Mouse (Mus musculus): ENCODE results near the gene Gpnmb. TPM values are rescaled to one million over a fixed set of nuclear protein-coding genes. Genes with fewer than 3 reads are reported as not detected.

The Gpnmb gene
- polyA plus RNA-seq, 1 experiment from 2014 or later: 1.1 TPM

GRCm38 (mm10) chr6:49039470-49040180, 3.3 kb downstream of the Gpnmb start:
- H3K9me3 ChIP-seq: no peaks in the 10 kb centered on the region
- WGBS: 16% methylated on average over 18 of the region's 18 CpGs
- no peaks in the 10 kb centered on the region for H3K36me3 ChIP-seq (replicated peaks)
- H3K27ac ChIP-seq: peak overlapping the region; percentile 83
- DNase-seq (ENCODE audit: extremely low spot score, low spot score): peak; percentile 52
- H3K27me3 ChIP-seq (ENCODE audit: poor library complexity, severe bottlenecking): peaks cover 33% of the 10 kb centered on the region
- H3K4me1 ChIP-seq: peaks cover 19% of the 10 kb centered on the region
- H3K4me3 ChIP-seq: peak overlapping the region; percentile 46

- DNase-seq (ENCODE audit: extremely low spot score, low spot score): no peak
- H3K4me1 ChIP-seq: peaks cover 25% of the 10 kb centered on the region
- H3K27me3 ChIP-seq (ENCODE audit: poor library complexity, severe bottlenecking): peaks cover 28% of the 10 kb centered on the region
- no peak overlapping the region for H3K27ac ChIP-seq
- no peaks in the 10 kb centered on the region for H3K36me3 ChIP-seq (replicated peaks)
- no peak overlapping the region for H3K4me3 ChIP-seq
- no peaks in the 10 kb centered on the region for H3K9me3 ChIP-seq
- WGBS: 84% methylated on average over 6 of the region's 6 CpGs
These were observed 10.2 kb downstream of the Gpnmb start for GRCm38 (mm10) chr6:49046502-49046901.

- DNase-seq (ENCODE audit: extremely low spot score, low spot score): no peak
- no peak overlapping the region for H3K4me3 ChIP-seq
- H3K9me3 ChIP-seq: no peaks in the 10 kb centered on the region
- H3K27ac ChIP-seq: no peak overlapping the region
- no peaks in the 10 kb centered on the region for H3K36me3 ChIP-seq (replicated peaks)
- peaks cover 29% of the 10 kb centered on the region for H3K4me1 ChIP-seq
- peaks cover 32% of the 10 kb centered on the region for H3K27me3 ChIP-seq (ENCODE audit: poor library complexity, severe bottlenecking)
- WGBS: 81% methylated on average over 8 of the region's 8 CpGs
These were observed 10.6 kb downstream of the Gpnmb start for GRCm38 (mm10) chr6:49046976-49047375.

- Histone ChIP-seq H3K4me1 (peaks cover 37% of the 10 kb centered on the region), H3K27ac (no peak overlapping the region), H3K27me3 (ENCODE audit: poor library complexity, severe bottlenecking) (peaks cover 39% of the 10 kb centered on the region), H3K4me3 (no peak overlapping the region), H3K9me3 (no peaks in the 10 kb centered on the region), H3K36me3 (replicated peaks) (no peaks in the 10 kb centered on the region)
- no peak for DNase-seq (ENCODE audit: extremely low spot score, low spot score)
- 86% methylated on average over 10 of the region's 10 CpGs for WGBS
These were observed 11.5 kb downstream of the Gpnmb start for GRCm38 (mm10) chr6:49047848-49048247.

GRCm38 (mm10) chr6:49048395-49048794, 12.0 kb downstream of the Gpnmb start:
- H3K9me3 ChIP-seq: no peaks in the 10 kb centered on the region
- peaks cover 41% of the 10 kb centered on the region for H3K4me1 ChIP-seq
- WGBS: 89% methylated on average over 10 of the region's 10 CpGs
- no peak overlapping the region for H3K4me3 ChIP-seq
- H3K36me3 ChIP-seq (replicated peaks): no peaks in the 10 kb centered on the region
- no peak overlapping the region for H3K27ac ChIP-seq
- peaks cover 41% of the 10 kb centered on the region for H3K27me3 ChIP-seq (ENCODE audit: poor library complexity, severe bottlenecking)
- no peak for DNase-seq (ENCODE audit: extremely low spot score, low spot score)

GRCm38 (mm10) chr6:49050677-49051410, 14.5 kb downstream of the Gpnmb start:
- no peak for DNase-seq (ENCODE audit: extremely low spot score, low spot score)

GRCm38 (mm10) chr6:49052191-49052590, 15.8 kb downstream of the Gpnmb start:
- H3K4me1 ChIP-seq: peaks cover 75% of the 10 kb centered on the region

More at GRCm38 (mm10) chr6:49050677-49051410, 14.5 kb downstream of the Gpnmb start:
- Histone ChIP-seq H3K27ac (no peak overlapping the region), H3K9me3 (0 out of 2 replicates have a peak, but pooled peaks cover 4% of the 10 kb centered on the region), H3K36me3 (replicated peaks) (no peaks in the 10 kb centered on the region), H3K27me3 (ENCODE audit: poor library complexity, severe bottlenecking) (peaks cover 41% of the 10 kb centered on the region), H3K4me3 (no peak overlapping the region), H3K4me1 (peaks cover 61% of the 10 kb centered on the region)
- WGBS: 56% methylated on average over 11 of the region's 11 CpGs

GRCm38 (mm10) chr6:49055256-49055733, 18.9 kb downstream of the Gpnmb start:
- H3K27ac ChIP-seq: peak overlapping the region; percentile 82
- 3% methylated on average over 7 of the region's 7 CpGs for WGBS
- peak overlapping the region; percentile 18; the same call in 1 of the 2 replicates for H3K4me3 ChIP-seq
- H3K9me3 ChIP-seq: 0 out of 2 replicates have a peak, but pooled peaks cover 4% of the 10 kb centered on the region
- no peaks in the 10 kb centered on the region for H3K36me3 ChIP-seq (replicated peaks)
- H3K4me1 ChIP-seq: peaks cover 61% of the 10 kb centered on the region
- H3K27me3 ChIP-seq (ENCODE audit: poor library complexity, severe bottlenecking): peaks cover 28% of the 10 kb centered on the region
- DNase-seq (ENCODE audit: extremely low spot score, low spot score): peak; percentile 60

More at GRCm38 (mm10) chr6:49052191-49052590, 15.8 kb downstream of the Gpnmb start:
- Histone ChIP-seq H3K4me3 (no peak overlapping the region), H3K27me3 (ENCODE audit: poor library complexity, severe bottlenecking) (peaks cover 40% of the 10 kb centered on the region), H3K27ac (no peak overlapping the region), H3K36me3 (replicated peaks) (no peaks in the 10 kb centered on the region), H3K9me3 (0 out of 2 replicates have a peak, but pooled peaks cover 4% of the 10 kb centered on the region)
- no peak for DNase-seq (ENCODE audit: extremely low spot score, low spot score)
- WGBS: 79% methylated on average over 5 of the region's 5 CpGs

- H3K4me3 ChIP-seq: no peak overlapping the region
- peaks cover 21% of the 10 kb centered on the region for H3K27me3 ChIP-seq (ENCODE audit: poor library complexity, severe bottlenecking)
- peak overlapping the region; percentile 51; the same call in 1 of the 2 replicates for H3K27ac ChIP-seq
- DNase-seq (ENCODE audit: extremely low spot score, low spot score): no peak
- 0 out of 2 replicates have a peak, but pooled peaks cover 4% of the 10 kb centered on the region for H3K9me3 ChIP-seq
- 74% methylated on average over 9 of the region's 9 CpGs for WGBS
- no peaks in the 10 kb centered on the region for H3K36me3 ChIP-seq (replicated peaks)
- peaks cover 54% of the 10 kb centered on the region for H3K4me1 ChIP-seq
These were observed 19.7 kb downstream of the Gpnmb start for GRCm38 (mm10) chr6:49056009-49056408.

GRCm38 (mm10) chr6:49057053-49058021, 21.0 kb downstream of the Gpnmb start:
- H3K27ac ChIP-seq: no peak overlapping the region

GRCm38 (mm10) chr6:49068361-49068760, 32.0 kb downstream of the Gpnmb start:
- H3K27me3 ChIP-seq (ENCODE audit: poor library complexity, severe bottlenecking): no peaks in the 10 kb centered on the region
- H3K27ac ChIP-seq: no peak overlapping the region
- no peaks in the 10 kb centered on the region for H3K36me3 ChIP-seq (replicated peaks)
- DNase-seq (ENCODE audit: extremely low spot score, low spot score): no peak
- peaks cover 5% of the 10 kb centered on the region for H3K4me1 ChIP-seq
- no peak overlapping the region for H3K4me3 ChIP-seq
- 55% methylated on average over 4 of the region's 4 CpGs for WGBS
- no peaks in the 10 kb centered on the region for H3K9me3 ChIP-seq

More at GRCm38 (mm10) chr6:49057053-49058021, 21.0 kb downstream of the Gpnmb start:
- WGBS: 40% methylated on average over 8 of the region's 8 CpGs
- H3K4me3 ChIP-seq: no peak overlapping the region
- H3K27me3 ChIP-seq (ENCODE audit: poor library complexity, severe bottlenecking): peaks cover 10% of the 10 kb centered on the region
- H3K36me3 ChIP-seq (replicated peaks): no peaks in the 10 kb centered on the region
- H3K9me3 ChIP-seq: 0 out of 2 replicates have a peak, but pooled peaks cover 4% of the 10 kb centered on the region
- peak; percentile 55 for DNase-seq (ENCODE audit: extremely low spot score, low spot score)
- peaks cover 45% of the 10 kb centered on the region for H3K4me1 ChIP-seq

Data from forebrain, embryonic 10.5 days (tissue).